Mouse (Mus musculus): Measurements from ENCODE around the gene Brdt. TPM values are rescaled to one million over a fixed set of nuclear protein-coding genes. Genes with fewer than 3 reads are reported as not detected.
A peak's percentile ranks its signal among the peaks of the same experiment; 100 is the strongest.

Brdt gene
- total RNA-seq, 2 experiments from 2014 or later: 14.0 to 15.1 TPM

GRCm38 (mm10) chr5:107403011-107403946 lies 72.3 kb downstream of the Brdt start:
- DNase-seq (ENCODE audit: low spot score in 2 of 2): peak; percentile 43 to 58
- intact Hi-C loops (cut with DNase I): loop anchor here (5.0 kb wide), 1 partner anchor 194 kb away; the partner anchor contains the start of genes Glmn and Rpap2

GRCm38 (mm10) chr5:107403947-107404684 lies 73.2 kb downstream of the Brdt start:
- peak; percentile 56 to 96 for DNase-seq (ENCODE audit: low spot score in 2 of 2)
- intact Hi-C loops (cut with DNase I): loop anchor here (1.0 to 5.0 kb wide), 3 partner anchors 93 to 193 kb away; partner anchors contain the start of genes Glmn and Rpap2

GRCm38 (mm10) chr5:107405361-107405760 lies 74.4 kb downstream of the Brdt start:
- DNase-seq (ENCODE audit: low spot score in 2 of 2): peak; percentile 77 to 97
- intact Hi-C loops (cut with DNase I): loop anchor here (2.0 to 5.0 kb wide), 2 partner anchors 37 to 117 kb away; no protein-coding TSS in a partner anchor

GRCm38 (mm10) chr5:107410305-107410704 lies 79.3 kb downstream of the Brdt start:
- DNase-seq (ENCODE audit: low spot score in 2 of 2): no peak
- intact Hi-C loops (cut with DNase I): no loop called here

GRCm38 (mm10) chr5:107411326-107411725 lies 80.4 kb downstream of the Brdt start:
- peak in 1 of 2 experiments; percentile 77 for DNase-seq (ENCODE audit: low spot score in 2 of 2)
- intact Hi-C loops (cut with DNase I): no loop called here

GRCm38 (mm10) chr5:107412285-107412684 lies 81.3 kb downstream of the Brdt start:
- intact Hi-C loops (cut with DNase I): no loop called here
- DNase-seq (ENCODE audit: low spot score in 2 of 2): no peak

- intact Hi-C loops (cut with DNase I): no loop called here
- DNase-seq (ENCODE audit: low spot score in 2 of 2): peak in 1 of 2 experiments; percentile 84
Observed at GRCm38 (mm10) chr5:107415098-107415497, 84.1 kb downstream of the Brdt start.

- intact Hi-C loops (cut with DNase I): no loop called here
- no peak for DNase-seq (ENCODE audit: low spot score in 2 of 2)
Observed at GRCm38 (mm10) chr5:107421676-107422075, 90.7 kb downstream of the Brdt start.

- intact Hi-C loops (cut with DNase I): no loop called here
- DNase-seq (ENCODE audit: low spot score in 2 of 2): no peak
Observed at GRCm38 (mm10) chr5:107431249-107431648, 100.3 kb downstream of the Brdt start, which contains the start of gene Lpcat2b. Lpcat2b (plus strand) TSS chr5:107431549.

- DNase-seq (ENCODE audit: low spot score in 2 of 2): peak in 1 of 2 experiments; percentile 54
- intact Hi-C loops (cut with DNase I): no loop called here
Observed at GRCm38 (mm10) chr5:107434001-107434400, 103.0 kb downstream of the Brdt start.

GRCm38 (mm10) chr5:107436185-107436584 lies 105.2 kb downstream of the Brdt start:
- intact Hi-C loops (cut with DNase I): no loop called here
- no peak for DNase-seq (ENCODE audit: low spot score in 2 of 2)

Other genes starting within 250 kb of the Brdt start
- gene Tgfbr3, start 41.5 kb upstream of the Brdt start, total RNA-seq (2021): 1 to 10 TPM; 7.8 to 9.9 TPM
- gene Ephx4, start 71.6 kb downstream of the Brdt start, total RNA-seq (2021): 10 to 100 TPM; 85.5 to 86.1 TPM
- under 1 TPM; 0.18 to 0.32 TPM for gene Lpcat2b, start 100.4 kb downstream of the Brdt start, total RNA-seq (2021)
- gene Btbd8, start 106.8 kb downstream of the Brdt start, total RNA-seq (2021): 100 to 1,000 TPM; 157 to 161 TPM
- under 1 TPM; 0.37 to 0.69 TPM for gene Gm42669, start 176.5 kb downstream of the Brdt start, total RNA-seq (2021)
- gene 1700028K03Rik, start 203.6 kb downstream of the Brdt start, total RNA-seq (2021): 1 to 10 TPM in 1 of 2 experiments, under 1 TPM in 1; 0.85 to 1.2 TPM